Mouse (Mus musculus): Measurements from ENCODE around the gene Slc2a1.

DNA sequence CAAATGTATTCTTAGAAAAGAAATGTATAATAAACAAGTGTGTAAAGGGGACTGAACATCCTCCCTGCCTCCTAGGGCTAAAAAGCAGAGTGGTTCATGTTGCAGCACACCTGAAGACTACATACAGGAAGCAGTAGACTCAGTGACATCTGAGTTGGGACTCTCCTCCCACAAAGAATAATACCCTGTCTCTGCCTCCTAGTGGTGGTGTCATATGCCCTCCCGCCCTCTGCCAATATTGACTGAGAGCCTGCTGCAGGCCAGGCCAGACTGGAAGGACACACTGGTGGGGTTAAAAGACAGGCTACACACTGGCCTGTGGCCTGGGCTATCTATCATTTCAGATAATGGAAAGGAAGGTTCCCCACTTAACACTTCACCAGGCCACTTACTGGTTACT lies 7.8 kb downstream of the Slc2a1 start:
- TF ChIP-seq CTCF (IDR thresholded peaks at IDR 0.05; ENCODE audit: low read depth) (no peak), EP300 (IDR thresholded peaks at IDR 0.05; ENCODE audit: low read depth) (no peak)

Measured in heart, postnatal 0 days (tissue).